18 mouse cellular contexts compared by ENCODE assay signal in genomic region chr2:157923406-157923805, GRCm38 (mm10). TPM values are rescaled to one million over a fixed set of nuclear protein-coding genes. Genes with fewer than 3 reads are reported as not detected.
DNase-seq lines count a peak whose midpoint lies in the region; ATAC-seq and TF ChIP-seq lines count a peak whose summit lies in the region.
"Had no signal": no experiment of that assay in that cellular context is flagged by ENCODE, and none has a peak within 500 bp of the region (broad histone marks: within the 10 kb centered on the region; RNA-seq: fewer than 3 reads in every experiment).

No protein-coding gene starts in this region.

- TF ChIP-seq CTCF in hindbrain, postnatal 0 days (IDR thresholded peaks at IDR 0.05; ENCODE audit: low read depth): no peak
- TF ChIP-seq CTCF in lung, adult 2 months (IDR thresholded peaks at IDR 0.05; ENCODE audit: insufficient read depth, low read length): no peak

- H3K4me3 ChIP-seq in kidney, embryonic 14.5 days (ENCODE audit: low read length): no peak overlapping the region
- no peak overlapping the region for H3K4me3 ChIP-seq in forebrain, embryonic 13.5 days
- H3K4me3 ChIP-seq in hindbrain, postnatal 0 days (ENCODE audit: low read length): no peak overlapping the region
- no peak overlapping the region for H3K4me3 ChIP-seq in neural tube, embryonic 12.5 days
- no peak overlapping the region for H3K4me3 ChIP-seq in lung, adult 2 months (replicated peaks; ENCODE audit: extremely low read depth, low read depth, low read length)
- H3K4me3 ChIP-seq: heart, embryonic 13.5 days; limb, embryonic 15.5 days had no signal

- peak; percentile 60; the same call in 1 of the 2 replicates for ATAC-seq in kidney, embryonic 14.5 days (ENCODE audit: low FRiP score, low TSS enrichment)
- no peak; the same call in 1 of the 2 replicates for ATAC-seq in forebrain, embryonic 13.5 days
- no peak for ATAC-seq in hindbrain, postnatal 0 days
- no peak for ATAC-seq in neural tube, embryonic 12.5 days (ENCODE audit: low FRiP score, low read depth)
- no peak for ATAC-seq in megakaryocyte, adult 5-6 weeks (ENCODE audit: poor library complexity, severe bottlenecking)

- no peak for TF ChIP-seq POLR2A in lung, adult 2 months (IDR thresholded peaks at IDR 0.05; ENCODE audit: borderline replicate concordance, extremely low read depth, low read depth, low read length)

- no peak for DNase-seq in kidney, postnatal 36 days
- peak; percentile 30 for DNase-seq in hindbrain, postnatal 0 days (ENCODE audit: low spot score)
- no peak for DNase-seq in lung, adult 2 months
- no peak for DNase-seq in frontal cortex, postnatal 25 days (ENCODE audit: low spot score in 2 of 2)
- DNase-seq: adrenal gland, postnatal 10 days; cerebellum, postnatal 10 days; gastrocnemius, postnatal 10 days; layer of hippocampus, postnatal 36 days; spleen, adult 18-20 months had no signal

- H3K4me1 ChIP-seq in kidney, embryonic 14.5 days (ENCODE audit: control insufficient read depth, insufficient read depth, low read length): peaks cover 11% of the 10 kb centered on the region; the same call in 1 of the 2 replicates
- H3K4me1 ChIP-seq in forebrain, embryonic 13.5 days: peaks cover 47% of the 10 kb centered on the region
- peaks cover 19% of the 10 kb centered on the region for H3K4me1 ChIP-seq in hindbrain, postnatal 0 days (ENCODE audit: insufficient read depth, low read length)
- peaks cover 41% of the 10 kb centered on the region for H3K4me1 ChIP-seq in neural tube, embryonic 12.5 days
- H3K4me1 ChIP-seq in lung, adult 2 months (ENCODE audit: control insufficient read depth, insufficient read depth, low read length): no peaks in the 10 kb centered on the region

- H3K4me2 ChIP-seq in kidney, embryonic 14.5 days (replicated peaks; ENCODE audit: low read depth, low read length): no peak overlapping the region
- H3K4me2 ChIP-seq in forebrain, embryonic 13.5 days: no peak overlapping the region; the same call in none of the 2 replicates
- H3K4me2 ChIP-seq in hindbrain, postnatal 0 days (ENCODE audit: low read depth, low read length): peak overlapping the region; percentile 21
- peak overlapping the region; percentile 14 for H3K4me2 ChIP-seq in neural tube, embryonic 12.5 days (replicated peaks)
- H3K4me2 ChIP-seq: heart, embryonic 13.5 days; limb, embryonic 15.5 days had no signal

- WGBS in kidney, embryonic 14.5 days: 0% methylated on average over 7 of the region's 7 CpGs
- WGBS in forebrain, embryonic 13.5 days: 1% methylated on average over 6 of the region's 7 CpGs
- 5% methylated on average over 7 of the region's 7 CpGs for WGBS in hindbrain, postnatal 0 days
- WGBS in neural tube, embryonic 12.5 days: 2% methylated on average over 7 of the region's 7 CpGs
- WGBS in lung, adult 2 months: 8% methylated on average over 7 of the region's 7 CpGs

- H3K36me3 ChIP-seq in kidney, embryonic 14.5 days (ENCODE audit: control insufficient read depth, insufficient read depth, low read length): no peaks in the 10 kb centered on the region
- no peaks in the 10 kb centered on the region for H3K36me3 ChIP-seq in forebrain, embryonic 13.5 days (ENCODE audit: poor library complexity, severe bottlenecking)
- H3K36me3 ChIP-seq in hindbrain, postnatal 0 days (ENCODE audit: insufficient read depth, low read length): no peaks in the 10 kb centered on the region
- H3K36me3 ChIP-seq in neural tube, embryonic 12.5 days: no peaks in the 10 kb centered on the region
- H3K36me3 ChIP-seq: heart, embryonic 13.5 days; limb, embryonic 15.5 days had no signal

- H3K9ac ChIP-seq in kidney, embryonic 14.5 days (ENCODE audit: low read depth, low read length): no peak overlapping the region
- peak overlapping the region; percentile 36 for H3K9ac ChIP-seq in forebrain, embryonic 13.5 days
- no peak overlapping the region for H3K9ac ChIP-seq in hindbrain, postnatal 0 days (replicated peaks; ENCODE audit: low read length)
- no peak overlapping the region for H3K9ac ChIP-seq in neural tube, embryonic 12.5 days
- H3K9ac ChIP-seq: heart, embryonic 13.5 days; limb, embryonic 15.5 days had no signal

- no peaks in the 10 kb centered on the region for H3K9me3 ChIP-seq in kidney, embryonic 14.5 days (ENCODE audit: control insufficient read depth, low read length)
- no peaks in the 10 kb centered on the region for H3K9me3 ChIP-seq in forebrain, embryonic 13.5 days (replicated peaks)
- no peaks in the 10 kb centered on the region for H3K9me3 ChIP-seq in hindbrain, postnatal 0 days (ENCODE audit: low read length)
- H3K9me3 ChIP-seq in neural tube, embryonic 12.5 days: no peaks in the 10 kb centered on the region
- H3K9me3 ChIP-seq: heart, embryonic 13.5 days; limb, embryonic 15.5 days had no signal

- H3K27ac ChIP-seq in kidney, embryonic 14.5 days (ENCODE audit: low read depth, low read length): no peak overlapping the region
- H3K27ac ChIP-seq in forebrain, embryonic 13.5 days: peak overlapping the region; percentile 68
- no peak overlapping the region for H3K27ac ChIP-seq in hindbrain, postnatal 0 days
- H3K27ac ChIP-seq in neural tube, embryonic 12.5 days: no peak overlapping the region; the same call in 1 of the 2 replicates
- H3K27ac ChIP-seq: heart, embryonic 13.5 days; kidney, postnatal 0 days; limb, embryonic 15.5 days had no signal

- peaks cover 20% of the 10 kb centered on the region for H3K27me3 ChIP-seq in kidney, embryonic 14.5 days (ENCODE audit: control insufficient read depth, insufficient read depth, low read length)
- H3K27me3 ChIP-seq in forebrain, embryonic 13.5 days: peaks cover 31% of the 10 kb centered on the region; the same call in 1 of the 2 replicates
- no peaks in the 10 kb centered on the region for H3K27me3 ChIP-seq in hindbrain, postnatal 0 days (ENCODE audit: insufficient read depth, low read length)
- H3K27me3 ChIP-seq in neural tube, embryonic 12.5 days (replicated peaks): 0 out of 2 replicates have a peak, but pooled peaks cover 4% of the 10 kb centered on the region

RNA-seq across cellular contexts. Expression of gene Vstm2l, which starts 9.0 kb away (rescaled TPM):
- polyA plus RNA-seq in kidney, embryonic 14.5 days (2014; fragmentation: Nextera tagmentation; extraction: Ambion mirVana): 0.26 and 0.43 TPM in 2 replicates
- 1.9 and 2.7 TPM in 2 replicates for polyA plus RNA-seq in forebrain, embryonic 13.5 days (2015; fragmentation: Nextera tagmentation; extraction: Ambion mirVana)
- total RNA-seq in hindbrain, postnatal 0 days (2014; rRNA removed): 318 and 326 TPM in 2 replicates
- polyA plus RNA-seq in hindbrain, postnatal 0 days (2015; fragmentation: Nextera tagmentation; extraction: Ambion mirVana): 46.4 TPM in 2 replicates
- polyA plus RNA-seq in neural tube, embryonic 12.5 days (2016; fragmentation: Nextera tagmentation; extraction: Ambion mirVana): 21.8 and 23.2 TPM in 2 replicates
- total RNA-seq in megakaryocyte, adult 5-6 weeks (2015): not detected in 2 replicates
- total RNA-seq in megakaryocyte, adult 5-6 weeks (2017): not detected in 2 replicates
- not detected in 2 replicates for polyA plus RNA-seq in lung, adult 2 months (2012; rRNA removed)
- total RNA-seq: monocyte, adult 5-6 weeks had no signal
- polyA plus RNA-seq: heart, embryonic 13.5 days; lung, embryonic 16.5 days had no signal

Comparison
In these comparisons a context has a peak if more than half of its experiments do, and no peak if none do; other contexts are left out.
1. H3K4me2 ChIP-seq: peak in hindbrain, postnatal 0 days (single experiment) and neural tube, embryonic 12.5 days (single experiment); none in kidney, embryonic 14.5 days (single experiment) and forebrain, embryonic 13.5 days (single experiment).